Mouse (Mus musculus) cerebellum, adult (tissue): ENCODE data around the gene Rap1gap2.

Source experiments
- ATAC-seq: cut with Nextera tagmentation; 2 replicates; pipeline ENCODE4 v1.9.2; 2017; ENCODE audit warnings: mild to moderate bottlenecking, moderate library complexity, mixed read lengths; ENCODE audit not compliant: insufficient number of reproducible peaks, low FRiP score, low TSS enrichment

The Rap1gap2 gene

GRCm38 (mm10) chr11:74520201-74520600 lies 90.5 kb downstream of the Rap1gap2 start:
- ATAC-seq, result no peak

- ATAC-seq, result peak; percentile 69; the same call in 1 of the 2 replicates
These were observed 94.6 kb downstream of the Rap1gap2 start for GRCm38 (mm10) chr11:74516112-74516511.

GRCm38 (mm10) chr11:74515046-74515445 lies 95.7 kb downstream of the Rap1gap2 start:
- ATAC-seq, result no peak

- ATAC-seq, result no peak
These were observed 98.1 kb downstream of the Rap1gap2 start for GRCm38 (mm10) chr11:74512595-74512994.

GRCm38 (mm10) chr11:74506275-74506674 lies 104.4 kb downstream of the Rap1gap2 start:
- no peak for ATAC-seq

- no peak for ATAC-seq
These were observed 108.2 kb downstream of the Rap1gap2 start for GRCm38 (mm10) chr11:74502485-74502884.

- ATAC-seq, result no peak
These were observed 108.7 kb downstream of the Rap1gap2 start for GRCm38 (mm10) chr11:74501989-74502388.

GRCm38 (mm10) chr11:74501061-74501460 lies 109.7 kb downstream of the Rap1gap2 start:
- ATAC-seq, result no peak

- no peak for ATAC-seq
These were observed 111.1 kb downstream of the Rap1gap2 start for GRCm38 (mm10) chr11:74499521-74500099.

- ATAC-seq, result no peak
These were observed 111.7 kb downstream of the Rap1gap2 start for GRCm38 (mm10) chr11:74499058-74499457.

GRCm38 (mm10) chr11:74496581-74496980 lies 114.1 kb downstream of the Rap1gap2 start:
- ATAC-seq, result no peak

- no peak for ATAC-seq
These were observed 116.8 kb downstream of the Rap1gap2 start for GRCm38 (mm10) chr11:74493936-74494335.

GRCm38 (mm10) chr11:74493172-74493862 lies 117.4 kb downstream of the Rap1gap2 start:
- ATAC-seq, result no peak

- ATAC-seq, result no peak
These were observed 119.6 kb downstream of the Rap1gap2 start for GRCm38 (mm10) chr11:74491130-74491529.

- no peak for ATAC-seq
These were observed 121.5 kb downstream of the Rap1gap2 start for GRCm38 (mm10) chr11:74489239-74489638.

- ATAC-seq, result no peak
These were observed 122.8 kb downstream of the Rap1gap2 start for GRCm38 (mm10) chr11:74487952-74488351.

- no peak for ATAC-seq
These were observed 125.1 kb downstream of the Rap1gap2 start for GRCm38 (mm10) chr11:74485435-74486217.

GRCm38 (mm10) chr11:74483871-74484270 lies 126.8 kb downstream of the Rap1gap2 start:
- no peak for ATAC-seq

- no peak for ATAC-seq
These were observed 127.4 kb downstream of the Rap1gap2 start for GRCm38 (mm10) chr11:74483153-74483817.

GRCm38 (mm10) chr11:74481797-74482196 lies 128.9 kb downstream of the Rap1gap2 start:
- ATAC-seq, result 0 out of 2 replicates have a peak, but pooled peaks have one; percentile 28
